Mouse (Mus musculus): ENCODE results near the gene Olfr1205.

The Olfr1205 gene

DNA sequence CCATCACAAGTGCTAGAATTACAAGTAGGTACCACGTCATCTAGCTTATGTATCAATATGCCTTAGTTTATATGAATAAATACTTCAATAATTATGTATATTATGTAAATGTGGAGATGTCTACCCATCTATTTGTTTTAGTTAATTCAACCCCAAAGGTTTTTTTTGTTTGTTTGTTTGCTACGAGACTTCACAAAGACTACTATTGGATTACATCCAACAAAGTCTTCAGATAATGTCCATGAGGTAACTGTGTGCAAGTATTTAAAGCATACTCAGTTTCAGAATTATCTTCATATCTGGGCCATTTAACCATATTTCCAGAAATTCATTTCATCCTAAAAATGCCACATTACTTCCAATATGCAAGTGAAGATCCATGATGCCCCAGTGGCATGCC is at the start of gene Olfr1205:
Gene Olfr1205 (plus strand): TSS at position 301 of the 400 bp plus-strand sequence.
- no peak for DNase-seq

DNA sequence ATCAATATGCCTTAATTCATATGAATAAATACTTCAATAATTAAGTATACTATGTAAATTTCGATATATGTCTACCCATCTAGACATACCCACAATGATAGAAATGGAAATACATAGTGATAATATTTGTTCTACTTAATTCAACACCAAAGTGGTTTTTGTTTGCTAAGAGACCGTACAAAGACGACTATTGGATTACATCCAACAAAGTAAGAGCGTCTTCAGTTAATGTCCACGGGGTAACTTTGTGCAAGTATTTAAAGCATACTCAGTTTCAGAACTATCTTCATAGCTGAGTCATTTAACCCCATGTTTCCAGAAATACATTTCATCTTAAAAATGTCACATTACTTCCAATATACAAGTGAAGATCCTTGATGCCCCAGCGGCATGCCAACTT is 36.8 kb upstream of the Olfr1205 start, which contains the start of gene Olfr1201:
Gene Olfr1201 (plus strand): TSS at position 301 of the 400 bp plus-strand sequence.
- no peak for DNase-seq

DNA sequence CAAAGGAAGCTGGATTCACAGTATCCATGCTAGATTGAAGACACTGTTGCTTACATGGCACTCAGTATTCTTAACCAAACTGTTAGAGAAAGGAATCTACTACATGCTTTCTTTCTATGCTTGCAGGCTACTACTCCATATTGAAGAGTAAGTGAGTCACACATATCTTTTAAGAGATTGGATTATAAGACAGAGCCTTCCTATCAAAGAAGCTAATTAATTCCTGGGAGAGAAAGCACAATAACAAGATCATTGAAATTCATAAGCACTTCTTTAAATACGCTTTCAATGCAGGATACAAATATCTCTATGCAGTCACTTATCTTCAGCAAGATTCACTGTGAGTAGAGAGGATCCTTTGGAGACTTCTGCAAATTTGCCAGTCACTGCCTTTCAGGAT is 15.3 kb upstream of the Olfr1205 start, which contains the start of gene Olfr1202:
Gene Olfr1202 (plus strand): TSS at position 301 of the 400 bp plus-strand sequence.
- no peak for DNase-seq

DNA sequence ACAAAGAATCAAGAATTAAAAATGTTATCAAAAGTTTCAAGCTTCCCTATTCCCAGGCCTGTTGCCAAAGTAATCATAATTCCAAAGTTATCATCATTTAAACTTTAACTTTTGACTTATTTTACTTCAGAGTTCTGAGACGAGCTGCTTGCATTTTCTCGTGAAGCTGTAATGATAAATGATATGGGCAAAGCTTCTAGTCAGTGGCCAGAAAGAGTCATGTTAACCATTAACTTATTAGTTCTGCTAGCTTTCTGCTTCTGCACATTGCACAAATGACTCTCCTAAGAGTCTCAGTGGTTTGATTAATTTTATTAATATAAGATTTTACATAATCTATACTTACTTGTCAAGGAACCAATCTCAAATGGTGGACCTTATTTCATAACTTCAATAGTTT is 8.9 kb downstream of the Olfr1205 start:
- no peak for DNase-seq

DNA sequence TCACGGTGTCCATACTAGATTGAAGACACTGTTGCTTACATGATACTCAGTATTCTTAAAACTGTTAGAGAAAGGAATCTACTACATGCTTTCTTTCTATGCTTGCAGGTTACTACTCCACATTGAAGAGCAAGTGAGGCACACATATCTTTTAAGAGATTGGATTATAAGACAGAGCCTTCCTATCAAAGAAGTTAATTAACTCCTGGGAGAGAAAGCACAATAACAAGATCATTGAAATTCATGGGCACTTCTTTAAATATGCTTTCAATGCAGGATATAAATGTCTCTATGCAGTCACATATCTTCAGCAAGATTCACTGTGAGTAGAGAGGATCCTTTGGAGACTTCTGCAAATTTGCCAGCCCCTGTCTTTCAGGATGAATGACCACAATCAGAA is 19.5 kb downstream of the Olfr1205 start, which contains the start of gene Olfr1204:
Gene Olfr1204 (plus strand): TSS at position 301 of the 400 bp plus-strand sequence.
- DNase-seq, result no peak

DNA sequence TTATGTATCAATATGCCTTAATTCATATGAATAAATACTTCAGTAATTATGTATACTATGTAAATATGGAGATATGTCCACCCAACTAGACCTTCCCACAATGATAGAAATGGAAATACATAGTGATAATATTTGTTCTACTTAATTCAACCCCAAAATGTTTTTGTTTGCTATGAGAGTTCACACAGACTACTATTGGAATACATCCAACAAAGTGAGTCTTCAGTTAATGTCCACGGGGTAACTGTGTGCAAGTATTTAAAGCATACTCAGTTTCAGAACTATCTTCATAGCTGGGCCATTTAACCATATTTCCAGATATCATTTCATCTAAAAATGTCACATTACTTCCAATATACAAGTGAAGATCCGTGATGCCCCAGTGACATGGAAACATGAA is 33.4 kb downstream of the Olfr1205 start, which contains the start of gene Olfr1206:
Gene Olfr1206 (plus strand): TSS at position 301 of the 400 bp plus-strand sequence.
- no peak for DNase-seq

Measured in kidney, postnatal 36 days (tissue).